Mouse (Mus musculus) lung, postnatal 4 days (tissue): ENCODE data around the gene Shroom3.
A peak's percentile ranks its signal among the peaks of the same experiment; 100 is the strongest.

Source experiments
- DNase-seq, 2 experiments: peaks; one replicate each; pipeline ENCODE4 v3.0.0; 2021

Gene Shroom3

GRCm38 (mm10) chr5:92857177-92857576 is 173.9 kb downstream of the Shroom3 start:
- DNase-seq, result no peak

GRCm38 (mm10) chr5:92858104-92858503 is 174.9 kb downstream of the Shroom3 start:
- DNase-seq, result no peak

- no peak for DNase-seq
Measured at GRCm38 (mm10) chr5:92858576-92858975, 175.3 kb downstream of the Shroom3 start.

- no peak for DNase-seq
Measured at GRCm38 (mm10) chr5:92861416-92862112, 178.3 kb downstream of the Shroom3 start.

GRCm38 (mm10) chr5:92865090-92865489 is 181.9 kb downstream of the Shroom3 start:
- DNase-seq, result no peak

GRCm38 (mm10) chr5:92866546-92866945 is 183.3 kb downstream of the Shroom3 start:
- DNase-seq, result no peak

GRCm38 (mm10) chr5:92867253-92867652 is 184.0 kb downstream of the Shroom3 start:
- DNase-seq, result no peak

- DNase-seq, result no peak
Measured at GRCm38 (mm10) chr5:92868231-92868630, 185.0 kb downstream of the Shroom3 start.

GRCm38 (mm10) chr5:92871048-92871447 is 187.8 kb downstream of the Shroom3 start:
- DNase-seq, result no peak

GRCm38 (mm10) chr5:92872182-92872581 is 188.9 kb downstream of the Shroom3 start:
- DNase-seq, result no peak

- peak in 1 of 2 experiments; percentile 40 for DNase-seq
Measured at GRCm38 (mm10) chr5:92872991-92873390, 189.8 kb downstream of the Shroom3 start.

- no peak for DNase-seq
Measured at GRCm38 (mm10) chr5:92873518-92873917, 190.3 kb downstream of the Shroom3 start.

GRCm38 (mm10) chr5:92875836-92876235 is 192.6 kb downstream of the Shroom3 start:
- no peak for DNase-seq

- no peak for DNase-seq
Measured at GRCm38 (mm10) chr5:92877104-92877503, 193.9 kb downstream of the Shroom3 start.

GRCm38 (mm10) chr5:92880393-92880792 is 197.2 kb downstream of the Shroom3 start:
- peak; percentile 32 to 61 for DNase-seq

- no peak for DNase-seq
Measured at GRCm38 (mm10) chr5:92880893-92881292, 197.7 kb downstream of the Shroom3 start.

- DNase-seq, result peak; percentile 61 to 79
Measured at GRCm38 (mm10) chr5:92886141-92886540, 202.9 kb downstream of the Shroom3 start.

- peak; percentile 54 to 56 for DNase-seq
Measured at GRCm38 (mm10) chr5:92887501-92887900, 204.3 kb downstream of the Shroom3 start.

- DNase-seq, result peak in 1 of 2 experiments; percentile 36
Measured at GRCm38 (mm10) chr5:92888628-92889241, 205.5 kb downstream of the Shroom3 start.

- no peak for DNase-seq
Measured at GRCm38 (mm10) chr5:92890902-92891301, 207.7 kb downstream of the Shroom3 start.

GRCm38 (mm10) chr5:92893284-92893683 is 210.0 kb downstream of the Shroom3 start:
- no peak for DNase-seq

GRCm38 (mm10) chr5:92893711-92894110 is 210.5 kb downstream of the Shroom3 start:
- no peak for DNase-seq

GRCm38 (mm10) chr5:92895877-92896276 is 212.6 kb downstream of the Shroom3 start:
- no peak for DNase-seq

- no peak for DNase-seq
Measured at GRCm38 (mm10) chr5:92896725-92897280, 213.6 kb downstream of the Shroom3 start.
